12 mouse cellular contexts compared by ENCODE assay signal in genomic region chr17:13574682-13575444, GRCm38 (mm10).
DNase-seq lines count a peak whose midpoint lies in the region; ATAC-seq and TF ChIP-seq lines count a peak whose summit lies in the region.
"Had no signal": no experiment of that assay in that cellular context is flagged by ENCODE, and none has a peak within 500 bp of the region (broad histone marks: within the 10 kb centered on the region; RNA-seq: fewer than 3 reads in every experiment).

No protein-coding gene starts in this region.

- peak; percentile 60; the same call in 1 of the 2 replicates for ATAC-seq in forebrain, embryonic 11.5 days (replicated peaks; ENCODE audit: low FRiP score)
- ATAC-seq in midbrain, embryonic 12.5 days (ENCODE audit: low FRiP score, low read depth) = peak; percentile 44; the same call in 1 of the 2 replicates
- ATAC-seq in liver, postnatal 0 days = no peak

- TF ChIP-seq EP300 in liver, postnatal 0 days (IDR thresholded peaks at IDR 0.05; ENCODE audit: low read depth) = no peak

- peak overlapping the region; percentile 19; the same call in 1 of the 2 replicates for H3K27ac ChIP-seq in forebrain, embryonic 11.5 days (ENCODE audit: low read depth, low read length)
- H3K27ac ChIP-seq in hindbrain, embryonic 10.5 days = 0 out of 2 replicates have a peak overlapping the region, but pooled peaks have one; percentile 31
- peak overlapping the region; percentile 58 for H3K27ac ChIP-seq in midbrain, embryonic 12.5 days (replicated peaks)
- no peak overlapping the region for H3K27ac ChIP-seq in liver, postnatal 0 days (ENCODE audit: low read depth)
- H3K27ac ChIP-seq: limb, embryonic 12.5 days had no signal

- no peaks in the 10 kb centered on the region; the same call in 1 of the 2 replicates for H3K4me1 ChIP-seq in forebrain, embryonic 11.5 days (replicated peaks; ENCODE audit: control insufficient read depth, insufficient read depth, low read length)
- peaks cover 21% of the 10 kb centered on the region for H3K4me1 ChIP-seq in hindbrain, embryonic 10.5 days (replicated peaks)
- H3K4me1 ChIP-seq in midbrain, embryonic 12.5 days = peaks cover 33% of the 10 kb centered on the region
- H3K4me1 ChIP-seq in liver, postnatal 0 days (ENCODE audit: insufficient read depth) = no peaks in the 10 kb centered on the region
- H3K4me1 ChIP-seq: limb, embryonic 12.5 days had no signal

- H3K9me3 ChIP-seq in forebrain, embryonic 11.5 days (ENCODE audit: control insufficient read depth, low read length) = no peaks in the 10 kb centered on the region
- no peaks in the 10 kb centered on the region for H3K9me3 ChIP-seq in hindbrain, embryonic 10.5 days
- H3K9me3 ChIP-seq in midbrain, embryonic 12.5 days = no peaks in the 10 kb centered on the region
- H3K9me3 ChIP-seq in liver, postnatal 0 days (ENCODE audit: low read length) = no peaks in the 10 kb centered on the region
- H3K9me3 ChIP-seq: limb, embryonic 12.5 days had no signal

- H3K36me3 ChIP-seq in forebrain, embryonic 11.5 days (ENCODE audit: control insufficient read depth, insufficient read depth, low read length) = no peaks in the 10 kb centered on the region
- no peaks in the 10 kb centered on the region for H3K36me3 ChIP-seq in hindbrain, embryonic 10.5 days
- no peaks in the 10 kb centered on the region for H3K36me3 ChIP-seq in midbrain, embryonic 12.5 days
- no peaks in the 10 kb centered on the region for H3K36me3 ChIP-seq in liver, postnatal 0 days (replicated peaks; ENCODE audit: insufficient read depth, low read length)
- H3K36me3 ChIP-seq: limb, embryonic 12.5 days had no signal

- TF ChIP-seq CTCF in liver, postnatal 0 days (IDR thresholded peaks at IDR 0.05; ENCODE audit: low read depth) = no peak

- H3K4me2 ChIP-seq in forebrain, embryonic 11.5 days (ENCODE audit: low read depth, low read length, severe bottlenecking) = no peak overlapping the region
- no peak overlapping the region for H3K4me2 ChIP-seq in midbrain, embryonic 12.5 days (replicated peaks)
- H3K4me2 ChIP-seq in liver, postnatal 0 days (ENCODE audit: low read depth, low read length) = no peak overlapping the region
- H3K4me2 ChIP-seq: heart, embryonic 11.5 days; limb, embryonic 12.5 days had no signal

- no peak overlapping the region for H3K9ac ChIP-seq in forebrain, embryonic 11.5 days (ENCODE audit: low read length)
- H3K9ac ChIP-seq in midbrain, embryonic 12.5 days (replicated peaks) = no peak overlapping the region
- no peak overlapping the region for H3K9ac ChIP-seq in liver, postnatal 0 days (replicated peaks)
- H3K9ac ChIP-seq: limb, embryonic 12.5 days had no signal

- H3K27me3 ChIP-seq in forebrain, embryonic 11.5 days (ENCODE audit: control insufficient read depth, insufficient read depth, low read length) = no peaks in the 10 kb centered on the region
- H3K27me3 ChIP-seq in hindbrain, embryonic 10.5 days (ENCODE audit: insufficient read depth, poor library complexity, severe bottlenecking) = no peaks in the 10 kb centered on the region
- no peaks in the 10 kb centered on the region for H3K27me3 ChIP-seq in midbrain, embryonic 12.5 days
- H3K27me3 ChIP-seq in liver, postnatal 0 days (ENCODE audit: insufficient read depth, low read length) = no peaks in the 10 kb centered on the region
- H3K27me3 ChIP-seq: limb, embryonic 12.5 days had no signal

- WGBS in forebrain, embryonic 11.5 days = 73% methylated on average over 13 of the region's 13 CpGs
- WGBS in hindbrain, embryonic 10.5 days = 73% methylated on average over 13 of the region's 13 CpGs
- 64% methylated on average over 13 of the region's 13 CpGs for WGBS in midbrain, embryonic 12.5 days
- 74% methylated on average over 13 of the region's 13 CpGs for WGBS in liver, postnatal 0 days (ENCODE audit: insufficient replicate concordance)

- peak; percentile 46 for DNase-seq in forebrain, embryonic 11.5 days (ENCODE audit: low spot score)
- DNase-seq in hindbrain, embryonic 10.5 days (ENCODE audit: low spot score) = no peak
- DNase-seq in retina, postnatal 1 day = peak; percentile 48
- DNase-seq in thymus, postnatal 36 days = no peak
- no peak for DNase-seq in right cerebral cortex, postnatal 4 days
- DNase-seq in liver, postnatal 0 days = no peak
- DNase-seq: adrenal gland, adult 8-10 months; layer of hippocampus, adult 9-11 months; thymus, postnatal 4 days had no signal

- no peak overlapping the region for H3K4me3 ChIP-seq in forebrain, embryonic 11.5 days (ENCODE audit: low read depth, low read length)
- no peak overlapping the region for H3K4me3 ChIP-seq in hindbrain, embryonic 10.5 days
- H3K4me3 ChIP-seq in midbrain, embryonic 12.5 days = no peak overlapping the region
- H3K4me3 ChIP-seq in liver, postnatal 0 days (ENCODE audit: low read depth, low read length) = no peak overlapping the region
- H3K4me3 ChIP-seq: limb, embryonic 12.5 days had no signal

Comparison
In these comparisons a context has a peak if more than half of its experiments do, and no peak if none do; other contexts are left out.
1. DNase-seq: peak in forebrain, embryonic 11.5 days (single experiment) and retina, postnatal 1 day (single experiment); none in hindbrain, embryonic 10.5 days (single experiment), thymus, postnatal 36 days (0 of 2), right cerebral cortex, postnatal 4 days (single experiment) and liver, postnatal 0 days (single experiment).